Mouse (Mus musculus) ES-Bruce4 (cell line): Measurements from ENCODE around the gene Bpifb9a.
"Not testable (repeated sequence)": the region's sequence is repeated elsewhere in the genome, so short reads cannot be mapped to it uniquely, and the experiment has no call there.

Source experiments
- CTCF ChIP-seq: IDR thresholded peaks from one replicate; pipeline ENCODE4 v1.8.1; 2011; ENCODE audit warnings: low read depth, low read length
- EP300 ChIP-seq: IDR thresholded peaks from 2 replicates; pipeline ENCODE4 v1.6.1; 2011; ENCODE audit warnings: low read depth, low read length; ENCODE audit not compliant: insufficient read depth
- POLR2A ChIP-seq: IDR thresholded peaks from one replicate; pipeline ENCODE4 v1.8.1; 2011; ENCODE audit warnings: low read length; ENCODE audit not compliant: insufficient read depth

- TF ChIP-seq CTCF, result peak; percentile 32
- not testable (repeated sequence) for TF ChIP-seq EP300, POLR2A
Measured at GRCm38 (mm10) chr2:154294746-154295145, 37.1 kb downstream of the Bpifb9a start.
